Mouse (Mus musculus) ES-E14 (cell line): ENCODE data around the gene Atrn.

Source experiments
- HCFC1 ChIP-seq: IDR thresholded peaks from 2 replicates; pipeline ENCODE4 v1.6.1; 2012; ENCODE audit warnings: low read length, inconsistent platforms, borderline replicate concordance; ENCODE audit not compliant: insufficient read depth
- ZNF384 ChIP-seq: IDR thresholded peaks from 2 replicates; pipeline ENCODE4 v1.6.1; 2012; ENCODE audit warnings: low read depth, low read length, inconsistent platforms

GRCm38 (mm10) chr2:130862091-130862490, 44.2 kb upstream of the Atrn start:
- TF ChIP-seq ZNF384 (no peak), HCFC1 (no peak)
